Mouse (Mus musculus): ENCODE results near the gene Gxylt1.
"Not testable (repeated sequence)": the region's sequence is repeated elsewhere in the genome, so short reads cannot be mapped to it uniquely, and the experiment has no call there.

The Gxylt1 gene

DNA sequence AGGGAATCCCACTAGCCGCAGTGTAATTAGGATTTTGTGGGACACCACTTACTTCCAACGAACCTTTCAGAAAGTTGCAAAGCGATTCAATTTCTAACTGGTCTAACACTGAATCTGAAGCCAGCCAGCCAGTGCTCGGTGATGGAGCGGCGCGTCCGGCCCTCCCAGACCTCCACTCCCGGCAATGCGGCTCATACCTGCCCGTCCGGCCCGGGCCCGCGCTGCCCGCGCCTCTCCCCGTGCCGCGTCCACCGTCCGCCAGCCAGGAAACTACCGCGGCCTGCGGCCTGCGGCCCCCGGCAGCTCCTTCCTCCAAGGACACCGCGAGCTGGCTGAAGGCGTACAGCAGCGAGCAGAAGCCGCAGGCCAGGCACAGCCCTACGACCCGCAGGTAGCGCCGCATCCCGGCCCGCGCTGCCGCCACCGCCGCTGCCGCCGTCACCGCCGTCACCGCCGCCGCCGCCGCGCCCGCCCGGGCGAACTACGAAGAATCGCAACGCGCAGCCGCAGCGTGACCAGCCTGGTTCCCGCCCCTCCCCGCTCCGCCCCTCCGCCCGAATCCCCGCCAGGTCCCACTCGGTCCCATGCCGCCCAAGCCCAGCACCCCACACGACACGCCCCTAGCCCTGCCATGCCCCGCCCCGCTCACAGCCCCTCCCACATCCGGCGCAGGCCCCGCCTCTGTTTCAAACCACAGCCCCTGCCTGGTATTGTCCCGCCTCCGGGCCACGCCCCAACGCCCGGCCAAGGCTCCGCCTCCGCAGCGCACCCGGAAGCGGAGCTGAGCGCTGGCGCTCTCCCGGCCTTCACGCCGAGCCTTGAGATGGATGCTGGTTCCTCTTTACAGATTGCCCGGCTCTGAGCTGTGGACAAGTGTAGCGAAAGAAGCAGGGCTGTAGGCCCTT is at the start of gene Gxylt1:
Gene Gxylt1 (minus strand): TSS at position 501 of the 905 bp plus-strand sequence.
- DNase-seq (ENCODE audit: low read depth) = peak; percentile 81

DNA sequence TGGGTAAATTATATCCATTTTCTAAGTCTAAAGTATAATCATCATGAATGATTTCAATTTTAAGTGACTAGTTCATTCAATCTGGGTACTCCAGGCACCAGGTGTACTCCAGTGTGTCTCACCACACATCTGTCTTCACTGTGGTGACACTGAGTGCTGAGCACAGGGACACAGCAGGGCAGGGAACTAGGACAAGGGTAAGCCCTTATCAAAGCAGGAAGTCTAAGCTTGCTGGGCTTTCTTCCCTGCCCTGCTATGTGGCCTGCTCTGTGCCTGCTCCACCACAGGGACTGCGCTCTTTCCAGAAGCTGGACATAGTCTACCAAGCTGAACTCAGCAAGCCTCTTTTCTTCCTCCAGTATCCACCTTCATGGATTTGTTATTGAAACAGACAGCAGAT is 43.8 kb upstream of the Gxylt1 start:
- DNase-seq (ENCODE audit: low read depth) = no peak

GRCm38 (mm10) chr15:93310304-93310703 is 35.3 kb upstream of the Gxylt1 start:
- DNase-seq (ENCODE audit: low read depth) = not testable (repeated sequence)

DNA sequence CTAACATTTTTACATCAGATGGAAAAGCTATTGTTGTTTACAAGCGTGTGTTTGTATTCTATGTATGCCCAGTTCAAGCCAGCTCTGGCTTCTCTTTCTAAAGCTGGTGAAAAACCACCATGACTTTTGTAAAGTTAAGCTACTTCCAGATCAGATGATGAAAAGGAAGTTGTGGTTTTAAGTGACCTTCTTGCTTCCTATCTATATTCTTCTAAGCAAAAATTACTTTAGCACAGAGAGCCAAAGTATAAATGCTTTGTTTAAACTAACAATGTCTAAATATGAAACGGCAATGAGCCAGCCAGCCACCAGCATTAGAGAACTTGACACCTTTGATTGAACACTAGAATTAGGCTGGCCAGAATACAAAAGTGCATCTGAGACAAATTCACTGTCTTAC is 23.2 kb upstream of the Gxylt1 start:
- DNase-seq (ENCODE audit: low read depth) = no peak

GRCm38 (mm10) chr15:93294483-93294882 is 19.5 kb upstream of the Gxylt1 start:
- DNase-seq (ENCODE audit: low read depth) = no peak

GRCm38 (mm10) chr15:93288321-93288720 is 13.3 kb upstream of the Gxylt1 start:
- DNase-seq (ENCODE audit: low read depth) = no peak

DNA sequence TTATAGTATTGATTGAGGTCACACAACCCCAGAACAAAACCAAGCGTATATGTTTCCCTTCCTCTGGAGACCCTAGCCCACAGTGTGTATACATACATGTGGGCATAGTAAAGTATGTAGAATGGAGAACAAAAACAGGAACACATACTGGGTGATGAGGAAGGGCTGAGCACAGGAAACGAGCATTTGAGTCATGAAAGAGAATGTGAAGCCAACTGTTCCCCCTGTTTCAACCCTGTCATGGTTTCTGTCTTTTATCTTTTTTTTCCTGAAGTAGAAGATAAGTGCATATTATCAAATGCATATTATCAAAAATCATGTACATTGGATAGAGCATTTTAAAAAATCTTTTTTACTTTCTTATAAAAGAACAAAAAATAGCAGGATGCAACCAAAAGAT is 12.6 kb upstream of the Gxylt1 start:
- DNase-seq (ENCODE audit: low read depth) = no peak

- DNase-seq (ENCODE audit: low read depth) = no peak
Observed at GRCm38 (mm10) chr15:93285244-93285643, 10.3 kb upstream of the Gxylt1 start.

DNA sequence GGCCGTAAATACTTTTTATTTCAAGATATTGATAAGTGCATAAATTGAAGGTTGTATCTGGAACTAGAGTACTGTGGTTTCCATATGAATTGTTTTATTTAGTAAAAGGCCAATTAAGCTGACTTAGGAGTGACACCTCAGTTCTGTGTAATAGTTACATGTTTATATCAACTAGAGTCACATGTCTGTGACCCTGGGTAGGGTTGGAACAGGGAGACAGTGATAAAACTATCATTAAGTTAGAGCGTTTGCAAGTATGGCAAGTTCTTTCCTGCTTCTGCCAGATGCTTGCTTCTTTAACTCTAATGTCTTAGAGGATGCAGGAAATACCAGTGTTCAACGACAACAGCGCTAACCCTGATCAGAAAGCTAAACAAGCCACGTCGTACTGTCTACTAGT is 9.3 kb upstream of the Gxylt1 start:
- DNase-seq (ENCODE audit: low read depth) = no peak

DNA sequence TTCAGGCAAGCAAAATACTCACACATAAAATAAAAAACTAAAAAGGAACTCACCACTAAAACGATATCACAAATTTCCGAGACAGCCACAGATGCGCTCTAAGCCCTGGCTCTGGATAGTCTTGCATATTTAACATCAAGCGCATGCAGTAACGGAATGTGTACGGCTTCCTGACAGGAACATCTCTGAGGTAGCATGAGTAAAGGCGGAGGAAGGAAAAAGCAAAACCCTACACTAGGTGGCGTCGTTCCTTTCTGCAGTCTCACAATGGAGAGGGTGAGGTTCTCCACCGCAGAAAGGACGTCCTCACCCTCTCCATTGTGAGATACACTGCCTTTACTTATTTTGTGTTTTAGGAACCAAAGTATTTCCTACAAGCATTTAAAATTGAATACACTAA is 8.4 kb upstream of the Gxylt1 start:
- DNase-seq (ENCODE audit: low read depth) = no peak

GRCm38 (mm10) chr15:93276276-93276675 is 1.3 kb upstream of the Gxylt1 start:
- no peak for DNase-seq (ENCODE audit: low read depth)

DNA sequence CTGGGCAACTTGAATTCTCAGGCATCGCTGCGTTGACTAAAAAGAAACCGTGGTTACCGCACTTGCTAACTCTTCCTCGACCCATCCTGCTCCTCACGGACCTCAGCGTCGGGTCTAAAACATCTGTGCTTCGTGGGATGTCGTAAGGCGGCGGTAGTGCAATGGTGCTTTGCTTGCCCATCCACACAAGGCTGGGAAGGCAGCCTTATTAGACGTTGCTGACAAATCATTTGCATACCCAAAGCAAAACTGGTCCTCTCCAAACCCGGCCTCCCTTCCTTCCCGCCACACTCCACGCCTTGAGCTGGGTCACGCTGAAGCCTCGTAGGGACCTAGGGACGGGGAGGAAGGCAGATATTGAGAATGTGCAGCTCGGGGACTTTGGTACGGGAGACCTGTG is 644 bp upstream of the Gxylt1 start:
- DNase-seq (ENCODE audit: low read depth) = peak; percentile 42

- DNase-seq (ENCODE audit: low read depth) = no peak
Observed at GRCm38 (mm10) chr15:93273788-93274678, 946 bp downstream of the Gxylt1 start.

GRCm38 (mm10) chr15:93272948-93273347 is 2.0 kb downstream of the Gxylt1 start:
- DNase-seq (ENCODE audit: low read depth) = no peak

GRCm38 (mm10) chr15:93270289-93270855 is 4.6 kb downstream of the Gxylt1 start:
- no peak for DNase-seq (ENCODE audit: low read depth)

DNA sequence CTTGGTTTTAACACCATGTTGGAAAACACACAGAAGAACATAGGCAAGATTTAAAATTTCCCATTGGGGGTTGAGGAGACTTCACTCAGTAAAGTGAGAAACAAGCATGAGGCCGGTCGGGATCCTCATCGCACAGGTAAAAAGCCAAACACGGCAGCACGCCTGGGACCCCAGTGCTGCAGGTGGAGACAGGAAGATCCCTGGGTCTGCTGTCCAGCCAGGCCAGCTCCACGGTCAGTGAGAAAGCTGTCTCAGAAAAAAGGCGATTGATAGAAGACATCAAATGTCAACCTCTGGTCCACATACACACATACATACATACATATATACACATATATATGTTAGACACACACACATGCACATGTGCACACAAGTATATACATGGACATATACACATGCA is 5.4 kb downstream of the Gxylt1 start:
- DNase-seq (ENCODE audit: low read depth) = no peak

- DNase-seq (ENCODE audit: low read depth) = no peak
Observed at GRCm38 (mm10) chr15:93268001-93268400, 7.0 kb downstream of the Gxylt1 start.

- no peak for DNase-seq (ENCODE audit: low read depth)
Observed at GRCm38 (mm10) chr15:93267479-93267878, 7.5 kb downstream of the Gxylt1 start.

DNA sequence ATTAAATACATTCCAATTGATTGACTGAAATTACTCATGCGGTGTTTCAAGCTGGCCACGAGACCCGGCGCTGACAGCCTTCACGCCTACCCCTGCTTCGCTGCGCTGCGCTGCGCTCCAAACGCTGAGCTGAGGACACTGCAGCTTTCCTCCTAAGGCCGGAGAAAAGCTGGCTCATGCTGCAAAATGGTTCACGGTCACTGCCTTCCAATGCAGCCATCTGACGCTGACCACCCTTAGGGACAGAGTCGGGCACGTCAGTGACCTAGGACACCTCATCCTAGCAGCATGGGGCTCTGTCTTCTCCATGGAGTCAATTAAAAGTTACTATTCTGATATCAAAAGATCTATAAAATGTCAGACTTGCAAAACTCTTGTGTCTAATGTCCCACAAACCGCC is 8.6 kb downstream of the Gxylt1 start:
- DNase-seq (ENCODE audit: low read depth) = no peak

DNA sequence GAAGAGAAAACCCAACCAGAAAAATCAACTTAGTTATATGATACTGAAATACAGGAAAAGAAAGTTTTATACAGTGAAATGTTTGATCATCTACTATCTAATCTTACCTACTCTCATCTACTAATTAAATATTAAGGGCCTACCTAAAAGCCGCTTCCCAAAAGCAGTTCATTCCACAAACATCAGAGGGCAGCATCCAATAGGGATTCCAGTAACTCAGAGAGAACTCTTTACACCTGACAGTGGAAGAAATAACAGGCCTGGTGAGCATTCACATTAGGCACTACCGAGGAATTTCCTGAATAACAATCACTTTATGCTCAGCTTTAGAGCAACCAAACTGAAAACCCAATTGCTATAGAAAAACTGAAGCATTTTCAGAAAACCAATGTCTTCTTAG is 9.3 kb downstream of the Gxylt1 start:
- DNase-seq (ENCODE audit: low read depth) = no peak

DNA sequence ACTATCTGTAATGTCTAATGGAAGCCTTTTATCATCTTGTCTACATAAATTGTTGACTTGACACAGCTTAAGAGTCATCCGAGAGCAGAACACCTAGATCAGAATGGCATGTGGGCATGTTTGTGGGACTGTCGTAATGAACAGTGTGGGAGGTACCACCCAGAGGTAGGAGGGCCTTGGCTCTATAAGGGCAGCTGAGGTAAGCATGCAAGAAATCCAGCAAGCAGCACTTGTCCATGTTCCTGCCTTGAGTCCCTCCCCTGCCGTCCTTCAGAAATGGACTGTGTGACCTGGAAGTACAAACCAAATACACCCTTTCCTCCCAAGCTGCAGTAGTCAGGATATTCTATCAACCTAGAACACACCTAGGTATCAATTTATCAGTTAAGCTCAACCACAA is 9.7 kb downstream of the Gxylt1 start:
- no peak for DNase-seq (ENCODE audit: low read depth)

DNA sequence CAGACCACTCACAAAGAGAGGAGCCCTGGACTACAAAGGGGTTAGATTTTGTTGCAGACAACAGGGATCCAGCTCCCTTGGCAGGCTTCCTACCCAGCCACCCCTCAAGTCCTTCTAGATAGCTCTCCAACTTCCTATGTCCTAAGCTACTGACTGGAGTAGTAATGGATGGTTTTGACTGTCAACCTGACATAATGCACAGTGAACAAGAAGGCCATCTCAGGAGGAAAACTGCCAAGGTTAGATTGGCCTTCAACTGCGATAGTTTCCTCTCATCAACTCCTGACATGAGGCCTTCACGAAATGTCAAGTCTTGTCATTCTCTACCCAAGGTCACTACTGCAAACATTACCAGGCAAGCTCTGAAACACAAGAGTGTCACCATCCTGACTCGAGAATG is 10.8 kb downstream of the Gxylt1 start:
- DNase-seq (ENCODE audit: low read depth) = no peak

DNA sequence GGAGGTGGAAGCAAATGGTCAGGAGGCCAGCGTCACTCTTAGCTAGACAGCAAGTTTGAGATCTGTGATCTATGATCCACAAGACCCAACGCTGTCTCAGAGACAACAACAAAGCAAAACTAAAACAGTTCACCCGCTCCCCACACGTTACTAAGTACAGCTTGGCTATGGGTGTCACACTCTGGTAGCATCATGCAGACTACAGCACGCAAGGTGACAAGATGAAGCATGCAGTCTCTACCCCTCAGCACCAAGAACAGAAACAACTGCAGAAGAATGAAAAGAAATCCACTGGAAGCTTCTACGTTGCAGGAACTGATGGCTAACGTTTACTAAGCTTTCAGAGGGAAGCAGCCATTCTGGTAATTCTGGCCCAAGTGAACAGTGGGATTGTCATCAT is 11.4 kb downstream of the Gxylt1 start:
- no peak for DNase-seq (ENCODE audit: low read depth)
